Mouse (Mus musculus) lung, adult 2 months (tissue): ENCODE measurements around the gene Dars.

Experiments used
- CTCF ChIP-seq: fragments of 200-500 bp; IDR thresholded peaks from 2 replicates; pipeline ENCODE4 v1.5.1; 2011; ENCODE audit warnings: mild to moderate bottlenecking, low read length, control low read depth; ENCODE audit not compliant: insufficient read depth
- POLR2A ChIP-seq: fragments of 200-500 bp; IDR thresholded peaks from 2 replicates; pipeline ENCODE4 v1.6.1; 2011; ENCODE audit warnings: low read depth, mild to moderate bottlenecking, control low read depth, low read length, borderline replicate concordance; ENCODE audit errors: extremely low read depth

- TF ChIP-seq CTCF (no peak), POLR2A (no peak)
Observed at GRCm38 (mm10) chr1:128447206-128447902, 30.2 kb upstream of the Dars start.
